Mouse (Mus musculus) granulocyte monocyte progenitor cell, adult 5-6 weeks (primary cell): ENCODE data around the gene Defb13. TPM values are rescaled to one million over a fixed set of nuclear protein-coding genes. Genes with fewer than 3 reads are reported as not detected.
"Not testable (repeated sequence)": the region's sequence is repeated elsewhere in the genome, so short reads cannot be mapped to it uniquely, and the experiment has no call there.

Source experiments
- ATAC-seq: replicated peaks from 2 replicates; pipeline ENCODE4 v1.8.0; 2016; ENCODE audit warnings: mild to moderate bottlenecking, moderate TSS enrichment, inconsistent platforms; ENCODE audit not compliant: poor library complexity, severe bottlenecking
- total RNA-seq, 2 experiments: library from RNA; stranded (forward) in 1 of 2; stranded (reverse) in 1 of 2; fragments of 200-712, 200-1000 nt in 1 of 2; fragments of >200 nt in 1 of 2; fragmentation: Nextera tagmentation in 1 of 2; gene quantifications; 2 replicates each; pipeline ENCODE4 v1.2.3; 2014 to 2017

Defb13 gene
- total RNA-seq (2014; fragmentation: Nextera tagmentation) (not detected in 2 replicates), total RNA-seq (2017) (not detected in 2 replicates)

DNA sequence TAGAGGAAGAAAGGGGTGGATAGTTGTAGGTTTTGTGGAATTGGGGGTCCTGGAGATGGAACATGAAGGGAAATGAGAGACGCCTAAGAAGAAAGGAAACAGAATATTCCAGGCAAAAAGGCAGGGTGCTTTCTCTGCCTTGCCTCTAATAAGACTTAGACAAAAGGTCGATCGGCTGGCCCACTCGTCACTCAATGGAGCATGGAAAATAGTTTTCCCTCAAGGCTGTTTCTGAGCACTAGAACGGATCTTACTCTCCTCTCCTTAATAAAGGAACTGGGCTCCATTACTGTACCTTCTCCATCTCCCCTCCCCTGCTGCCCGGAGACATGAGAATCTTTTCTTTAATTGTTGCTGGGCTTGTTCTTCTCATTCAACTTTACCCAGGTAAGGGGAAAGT lies at the start of gene Defb13:
Gene Defb13, plus strand, starts transcription at position 301 of the 400 bp plus-strand sequence.
- ATAC-seq = no peak

DNA sequence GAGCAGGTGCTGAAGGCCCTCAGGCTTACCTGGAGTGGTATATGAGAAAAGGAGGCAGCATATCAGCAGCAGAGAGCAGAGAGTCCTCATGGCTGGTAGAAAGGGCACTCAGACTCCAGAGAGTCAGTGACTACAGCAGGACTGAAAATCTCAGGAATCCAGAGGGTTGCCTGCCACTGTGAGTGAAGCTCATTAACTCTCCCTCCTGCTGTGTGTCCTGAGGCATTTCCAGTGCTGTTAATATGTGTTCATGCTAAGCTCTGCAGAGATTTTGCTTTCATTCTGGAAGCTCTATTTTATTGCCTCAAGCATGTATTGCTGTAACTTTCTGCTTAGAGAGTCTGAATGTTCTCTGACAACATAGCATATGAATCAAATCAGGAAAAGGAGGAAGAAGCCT lies 40.3 kb upstream of the Defb13 start, which contains the start of gene Defb11:
Gene Defb11, minus strand, starts transcription at position 123 of the 400 bp plus-strand sequence.
- not testable (repeated sequence) for ATAC-seq

DNA sequence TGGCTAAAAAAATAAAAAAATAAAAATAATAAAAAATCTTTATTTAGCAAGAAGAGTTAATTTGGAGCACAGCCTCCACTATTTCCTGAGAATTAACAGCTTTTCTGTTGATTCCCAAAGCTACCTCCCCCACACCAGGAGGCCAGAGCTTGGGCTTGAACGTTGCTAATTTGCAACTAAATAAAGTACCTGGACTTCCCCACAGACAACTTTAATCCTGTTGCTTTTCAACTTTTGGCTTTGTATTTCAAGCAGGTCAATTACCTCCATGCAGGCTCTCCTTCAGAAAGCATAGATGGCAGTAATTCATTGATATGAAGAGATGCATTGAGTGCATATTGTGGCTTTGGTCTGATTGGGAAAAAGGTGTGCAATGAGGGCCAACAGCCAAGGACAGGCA lies 34.6 kb upstream of the Defb13 start:
- no peak for ATAC-seq

- no peak for ATAC-seq
These were observed 34.0 kb upstream of the Defb13 start for GRCm38 (mm10) chr8:21912554-21912953.

GRCm38 (mm10) chr8:21915625-21916024 lies 30.9 kb upstream of the Defb13 start:
- no peak for ATAC-seq

- ATAC-seq = not testable (repeated sequence)
These were observed 15.8 kb upstream of the Defb13 start for GRCm38 (mm10) chr8:21930754-21931153.

DNA sequence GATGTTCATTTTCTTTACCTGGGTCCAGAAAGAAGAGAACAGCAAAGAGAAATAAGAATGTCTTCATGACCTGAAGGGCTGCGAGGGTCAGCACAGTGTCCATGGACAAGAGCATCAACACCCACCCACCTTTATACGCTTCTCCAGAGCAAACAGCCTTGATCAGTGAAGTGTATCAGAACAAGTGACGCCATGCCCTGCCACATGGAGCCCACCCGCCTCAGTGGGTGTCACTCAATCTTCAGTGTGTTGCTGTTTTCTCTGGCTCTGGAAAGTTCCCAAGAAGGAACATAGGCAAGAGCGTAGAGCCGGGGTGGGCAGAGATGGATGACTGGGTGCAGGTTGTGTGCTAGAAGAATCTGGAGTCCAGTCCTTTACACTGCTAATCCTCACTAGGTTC lies 14.0 kb upstream of the Defb13 start, which contains the start of gene Defb15:
Gene Defb15, minus strand, starts transcription at position 101 of the 400 bp plus-strand sequence.
- no peak for ATAC-seq

- ATAC-seq = not testable (repeated sequence)
These were observed 8.5 kb upstream of the Defb13 start, which contains the start of gene Defb35 for GRCm38 (mm10) chr8:21938052-21938451. Gene Defb35 (plus strand): TSS chr8:21938352.

DNA sequence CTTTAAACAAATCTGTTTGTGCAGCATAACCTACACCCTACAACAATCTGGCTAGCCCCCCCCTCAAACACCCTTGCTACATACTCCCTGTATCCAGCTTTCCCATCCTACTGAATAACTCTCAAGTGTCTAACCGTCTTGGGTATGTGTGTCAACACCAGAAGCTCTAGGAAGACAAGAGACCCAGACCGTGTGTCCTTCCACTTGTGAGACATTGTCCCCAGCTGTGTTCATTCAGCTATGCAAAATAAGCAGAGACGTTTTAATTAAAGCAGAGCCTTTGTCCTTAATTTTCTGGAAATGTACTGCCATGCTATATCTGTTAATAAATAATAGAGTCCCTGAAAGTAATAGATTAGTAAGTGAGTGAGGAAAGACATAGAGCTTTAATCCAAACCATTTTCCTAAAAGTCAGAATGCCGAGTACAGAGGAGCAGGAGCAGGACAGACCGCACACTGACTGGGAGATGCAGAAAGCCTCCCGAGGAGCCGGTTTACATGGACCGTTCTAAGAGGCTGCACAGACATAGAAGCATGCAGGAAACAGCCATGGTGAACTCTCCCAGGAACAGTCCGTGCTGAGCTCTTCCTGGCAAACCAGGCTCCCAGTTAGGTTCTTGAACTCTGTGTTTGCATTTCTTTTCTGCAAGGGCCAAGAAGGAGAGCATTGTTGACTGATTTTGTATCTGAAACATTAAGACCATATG lies 902 bp downstream of the Defb13 start:
- ATAC-seq = no peak

DNA sequence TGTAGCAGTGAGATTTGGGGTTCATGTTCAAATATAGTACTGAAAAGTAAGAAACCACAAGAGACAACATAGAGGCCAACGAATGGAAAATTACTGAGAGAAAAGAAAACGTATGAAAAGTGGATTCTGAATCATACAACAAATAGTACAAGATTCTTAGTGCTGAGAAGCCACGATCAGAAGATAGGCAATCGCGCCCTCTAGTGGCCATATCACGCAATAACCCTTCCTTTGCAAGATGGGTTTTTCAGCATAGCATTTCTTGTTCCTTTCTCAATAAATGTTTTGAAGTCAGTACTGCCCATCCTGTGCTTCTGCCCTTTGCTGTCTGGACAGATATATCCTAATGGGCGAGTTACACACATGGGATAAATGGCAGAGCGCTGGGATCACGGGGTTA lies 8.8 kb downstream of the Defb13 start:
- ATAC-seq = peak; percentile 52; the same call in 1 of the 2 replicates

GRCm38 (mm10) chr8:21956336-21956735 lies 9.8 kb downstream of the Defb13 start:
- ATAC-seq = no peak

GRCm38 (mm10) chr8:21958414-21958813 lies 11.9 kb downstream of the Defb13 start, which contains the start of gene Fam90a1a:
Gene Fam90a1a (plus strand): TSS chr8:21958714.
- no peak for ATAC-seq

DNA sequence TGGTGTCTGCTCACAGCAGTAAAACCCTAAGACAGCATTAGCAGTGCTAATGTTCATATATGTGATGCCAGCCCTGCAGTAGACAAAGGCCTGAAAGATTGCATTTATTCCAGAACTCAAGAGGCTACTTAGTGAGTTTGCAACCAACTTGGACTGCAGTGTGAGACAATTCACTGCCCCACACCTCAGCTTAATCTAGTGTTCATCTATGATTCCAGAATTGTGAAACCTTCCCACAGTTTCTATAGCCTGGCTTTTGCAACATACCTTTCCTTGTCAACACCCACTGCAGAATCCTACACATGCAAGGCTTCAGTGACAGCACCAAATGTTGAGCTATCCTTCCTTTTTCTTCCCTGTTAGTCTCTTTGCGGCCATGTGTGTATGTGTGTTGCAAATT lies 20.1 kb downstream of the Defb13 start:
- ATAC-seq = no peak

- no peak for ATAC-seq
These were observed 22.9 kb downstream of the Defb13 start, which contains the start of gene Ccdc70 for GRCm38 (mm10) chr8:21969475-21969874. Gene Ccdc70 (plus strand): TSS chr8:21969775.

GRCm38 (mm10) chr8:21978193-21978592 lies 31.6 kb downstream of the Defb13 start:
- no peak for ATAC-seq

DNA sequence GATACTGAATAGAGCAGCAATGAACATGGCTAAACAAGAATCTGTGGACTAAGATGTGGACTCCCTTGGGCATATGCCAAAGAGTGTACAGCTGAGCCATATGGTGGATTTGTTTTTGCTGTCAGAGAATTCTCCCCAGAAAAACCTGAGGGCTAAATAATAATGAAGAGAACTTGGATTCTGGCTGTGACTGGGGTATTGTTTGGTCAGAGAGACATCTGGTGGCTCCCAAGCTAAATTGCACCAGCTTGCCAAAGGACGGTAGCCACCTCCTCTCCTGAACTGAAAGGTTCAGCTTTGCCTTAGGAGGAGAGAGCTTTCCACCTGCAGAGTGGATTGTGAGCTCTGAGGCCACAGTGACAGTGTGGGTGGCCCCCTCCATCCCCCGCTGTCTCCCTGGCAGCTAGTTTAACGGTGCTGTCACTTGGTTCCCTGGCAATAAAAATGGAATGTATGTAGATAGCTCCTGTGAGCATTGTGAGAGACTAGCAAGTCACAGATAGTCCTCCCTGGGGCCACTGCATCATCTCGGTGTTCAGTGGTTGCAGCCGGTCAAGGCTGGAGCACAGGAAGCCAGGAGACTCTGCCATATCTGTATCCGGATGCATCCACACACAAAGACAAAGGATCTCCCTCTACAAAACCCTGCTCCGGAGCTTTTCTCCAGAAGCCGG lies 35.2 kb downstream of the Defb13 start:
- ATAC-seq = no peak

DNA sequence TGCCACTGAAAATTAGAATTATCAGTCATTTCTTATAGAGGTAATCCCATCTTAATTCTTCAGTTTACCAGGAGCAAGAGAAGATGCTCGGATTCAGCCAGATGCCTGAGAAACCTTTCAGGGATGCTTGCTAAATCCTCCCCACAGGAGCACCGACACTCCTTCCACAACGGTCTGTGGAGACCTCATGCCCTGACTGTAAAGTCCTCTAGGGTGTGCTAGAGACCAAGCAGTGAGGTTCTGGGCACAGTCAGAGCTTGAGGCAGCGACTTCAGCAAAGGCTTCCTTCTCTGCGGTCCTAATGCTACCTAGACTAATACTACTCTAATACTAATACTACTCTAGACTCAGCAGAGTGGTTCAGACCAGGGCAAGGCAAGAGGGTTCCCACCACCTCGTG lies 45.6 kb downstream of the Defb13 start:
- ATAC-seq = peak; percentile 80

DNA sequence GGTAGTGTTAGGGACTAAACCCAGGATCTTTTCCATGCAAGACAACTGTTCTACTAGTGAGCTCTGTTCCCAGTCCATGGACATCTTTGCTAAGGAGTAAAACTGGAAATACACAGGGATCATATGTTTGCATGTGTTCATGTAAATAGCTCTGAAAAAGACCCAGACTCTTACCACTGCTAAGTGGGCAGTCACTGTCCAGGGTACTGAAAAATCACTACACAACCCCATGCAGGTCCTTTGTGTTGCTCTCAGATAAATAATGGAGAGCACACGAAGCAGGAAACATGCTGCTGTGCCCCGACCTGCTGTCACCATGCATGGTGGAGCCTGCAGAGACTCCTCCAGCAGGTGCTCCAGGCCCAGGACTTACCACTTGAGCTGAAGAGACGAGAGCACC lies 48.6 kb downstream of the Defb13 start:
- no peak for ATAC-seq
